In genomic region chr11:98660517-98660916, GRCm38 (mm10) we compare ENCODE assay signal across 9 mouse cellular contexts. TPM values are rescaled to one million over a fixed set of nuclear protein-coding genes. Genes with fewer than 3 reads are reported as not detected.
DNase-seq lines count a peak whose midpoint lies in the region; ATAC-seq and TF ChIP-seq lines count a peak whose summit lies in the region.
"Had no signal": no experiment of that assay in that cellular context is flagged by ENCODE, and none has a peak within 500 bp of the region (broad histone marks: within the 10 kb centered on the region; RNA-seq: fewer than 3 reads in every experiment).

No protein-coding gene starts in this region.

- WGBS in hindbrain, embryonic 12.5 days, result 7% methylated on average over 6 of the region's 6 CpGs
- 14% methylated on average over 6 of the region's 6 CpGs for WGBS in midbrain, embryonic 12.5 days

- H3K27ac ChIP-seq in hindbrain, embryonic 12.5 days, result no peak overlapping the region
- no peak overlapping the region for H3K27ac ChIP-seq in midbrain, embryonic 12.5 days (replicated peaks)
- H3K27ac ChIP-seq: limb, embryonic 15.5 days had no signal

- no peak; the same call in 1 of the 2 replicates for ATAC-seq in cerebellum, adult (ENCODE audit: insufficient number of reproducible peaks, low FRiP score, low TSS enrichment)
- ATAC-seq in hindbrain, embryonic 12.5 days (ENCODE audit: low FRiP score), result no peak
- ATAC-seq in midbrain, embryonic 12.5 days (ENCODE audit: low FRiP score, low read depth), result no peak

- peaks cover 5% of the 10 kb centered on the region; the same call in 1 of the 2 replicates for H3K27me3 ChIP-seq in E14TG2a.4 (ENCODE audit: insufficient read depth, low read length)
- H3K27me3 ChIP-seq in hindbrain, embryonic 12.5 days, result peaks cover 5% of the 10 kb centered on the region; the same call in 1 of the 2 replicates
- peaks cover 7% of the 10 kb centered on the region; the same call in 1 of the 2 replicates for H3K27me3 ChIP-seq in midbrain, embryonic 12.5 days
- H3K27me3 ChIP-seq in splenic B cell, adult 2 months (ENCODE audit: control insufficient read depth, insufficient read depth, low read length, poor library complexity, severe bottlenecking), result no peaks in the 10 kb centered on the region; the same call in 1 of the 2 replicates

- H3K4me3 ChIP-seq in E14TG2a.4 (replicated peaks; ENCODE audit: low read length), result no peak overlapping the region
- no peak overlapping the region for H3K4me3 ChIP-seq in hindbrain, embryonic 12.5 days
- H3K4me3 ChIP-seq in midbrain, embryonic 12.5 days, result no peak overlapping the region
- H3K4me3 ChIP-seq: limb, embryonic 15.5 days had no signal

- no peak overlapping the region for H3K9ac ChIP-seq in hindbrain, embryonic 12.5 days
- no peak overlapping the region for H3K9ac ChIP-seq in midbrain, embryonic 12.5 days (replicated peaks)
- H3K9ac ChIP-seq: limb, embryonic 15.5 days had no signal

- peak overlapping the region; percentile 34 for H3K4me2 ChIP-seq in hindbrain, embryonic 12.5 days (replicated peaks)
- H3K4me2 ChIP-seq in midbrain, embryonic 12.5 days (replicated peaks), result peak overlapping the region; percentile 30
- H3K4me2 ChIP-seq: limb, embryonic 15.5 days had no signal

- no peaks in the 10 kb centered on the region for H3K36me3 ChIP-seq in E14TG2a.4 (ENCODE audit: insufficient read depth, low read length)
- no peaks in the 10 kb centered on the region for H3K36me3 ChIP-seq in hindbrain, embryonic 12.5 days
- H3K36me3 ChIP-seq in midbrain, embryonic 12.5 days, result no peaks in the 10 kb centered on the region
- H3K36me3 ChIP-seq in splenic B cell, adult 2 months (ENCODE audit: control insufficient read depth, insufficient read depth, low read length, poor library complexity, severe bottlenecking), result no peaks in the 10 kb centered on the region
- H3K36me3 ChIP-seq: limb, embryonic 15.5 days had no signal

- H3K9me3 ChIP-seq in E14TG2a.4 (ENCODE audit: low read length), result no peaks in the 10 kb centered on the region
- H3K9me3 ChIP-seq in hindbrain, embryonic 12.5 days (replicated peaks), result no peaks in the 10 kb centered on the region
- no peaks in the 10 kb centered on the region for H3K9me3 ChIP-seq in midbrain, embryonic 12.5 days
- H3K9me3 ChIP-seq: limb, embryonic 15.5 days had no signal

- TF ChIP-seq CTCF in E14TG2a.4 (conservative IDR thresholded peaks at IDR 0.05; ENCODE audit: low read length), result peak; percentile 80

- peaks cover 20% of the 10 kb centered on the region for H3K4me1 ChIP-seq in E14TG2a.4 (replicated peaks; ENCODE audit: low read depth, low read length)
- no peaks in the 10 kb centered on the region for H3K4me1 ChIP-seq in hindbrain, embryonic 12.5 days
- no peaks in the 10 kb centered on the region for H3K4me1 ChIP-seq in midbrain, embryonic 12.5 days
- H3K4me1 ChIP-seq: limb, embryonic 15.5 days had no signal

- peak; percentile 32 to 38 for DNase-seq in cerebellum, adult 18-20 months
- peak; percentile 82 for DNase-seq in embryo, embryonic 10.5 days (ENCODE audit: low spot score)
- DNase-seq in layer of hippocampus, postnatal 10 days (ENCODE audit: low spot score in 2 of 2), result peak; percentile 29 to 47
- peak; percentile 89 for DNase-seq in splenic B cell, adult 2 months (ENCODE audit: low read depth, low spot score)

RNA-seq across cellular contexts. Expression of gene Gsdma, which starts 3.6 kb away (rescaled TPM):
- not detected in 2 replicates for polyA plus RNA-seq in hindbrain, embryonic 12.5 days (2016; fragmentation: Nextera tagmentation; extraction: Ambion mirVana)
- total RNA-seq in layer of hippocampus, postnatal 10 days (2021), result not detected
- polyA plus RNA-seq in midbrain, embryonic 12.5 days (2016; fragmentation: Nextera tagmentation; extraction: Ambion mirVana), result not detected in 2 replicates

RNA-seq across cellular contexts. Expression of gene Gsdma2, which starts 14.0 kb away (rescaled TPM):
- polyA plus RNA-seq in hindbrain, embryonic 12.5 days (2016; fragmentation: Nextera tagmentation; extraction: Ambion mirVana), result not detected in 2 replicates
- total RNA-seq in layer of hippocampus, postnatal 10 days (2021), result not detected
- polyA plus RNA-seq in midbrain, embryonic 12.5 days (2016; fragmentation: Nextera tagmentation; extraction: Ambion mirVana), result not detected in 2 replicates
- polyA plus RNA-seq: limb, embryonic 15.5 days had no signal

RNA-seq across cellular contexts. Expression of gene Psmd3, which starts 21.8 kb away (rescaled TPM):
- 222 and 226 TPM in 2 replicates for polyA plus RNA-seq in hindbrain, embryonic 12.5 days (2016; fragmentation: Nextera tagmentation; extraction: Ambion mirVana)
- total RNA-seq in layer of hippocampus, postnatal 10 days (2021), result 100 to 1,000 TPM; 127 to 130 TPM
- 234 and 244 TPM in 2 replicates for polyA plus RNA-seq in midbrain, embryonic 12.5 days (2016; fragmentation: Nextera tagmentation; extraction: Ambion mirVana)

RNA-seq across cellular contexts. Expression of gene Gsdma3, which starts 34.4 kb away (rescaled TPM):
- not detected in 2 replicates for polyA plus RNA-seq in hindbrain, embryonic 12.5 days (2016; fragmentation: Nextera tagmentation; extraction: Ambion mirVana)
- under 1 TPM in 1 of 2 experiments, not detected in 1; 0.50 TPM for total RNA-seq in layer of hippocampus, postnatal 10 days (2021)
- not detected in 2 replicates for polyA plus RNA-seq in midbrain, embryonic 12.5 days (2016; fragmentation: Nextera tagmentation; extraction: Ambion mirVana)
- polyA plus RNA-seq: limb, embryonic 15.5 days had no signal

RNA-seq across cellular contexts. Expression of gene Gm12355, which starts 35.1 kb away (rescaled TPM):
- polyA plus RNA-seq in hindbrain, embryonic 12.5 days (2016; fragmentation: Nextera tagmentation; extraction: Ambion mirVana), result 0.49 and 0.55 TPM in 2 replicates
- total RNA-seq in layer of hippocampus, postnatal 10 days (2021), result 10 to 100 TPM; 14.1 to 17.2 TPM
- 0.68 and 1.2 TPM in 2 replicates for polyA plus RNA-seq in midbrain, embryonic 12.5 days (2016; fragmentation: Nextera tagmentation; extraction: Ambion mirVana)

Comparison
In these comparisons a context has a peak if more than half of its experiments do, and no peak if none do; other contexts are left out.
1. DNase-seq: peak in every context shown above with its lines; median percentile 89 in splenic B cell, adult 2 months; 82 in embryo, embryonic 10.5 days; 38 in layer of hippocampus, postnatal 10 days; 35 in cerebellum, adult 18-20 months.